Mouse (Mus musculus): ENCODE results near the gene Snrk. TPM values are rescaled to one million over a fixed set of nuclear protein-coding genes. Genes with fewer than 3 reads are reported as not detected.

The Snrk gene
- total and polyA plus RNA-seq, 2 experiments from 2014 or later, result 77.2 to 90.5 TPM

- H3K36me3 ChIP-seq (ENCODE audit: insufficient read depth, low read length), result no peaks in the 10 kb centered on the region
- no peak overlapping the region for H3K27ac ChIP-seq (ENCODE audit: low read depth, low read length)
- H3K4me1 ChIP-seq (ENCODE audit: insufficient read depth, low read length), result no peaks in the 10 kb centered on the region
- TF ChIP-seq CTCF (IDR thresholded peaks at IDR 0.05), result no peak
- H3K9ac ChIP-seq (replicated peaks; ENCODE audit: low read length, poor library complexity, severe bottlenecking), result no peak overlapping the region
- no peak overlapping the region for H3K4me3 ChIP-seq (ENCODE audit: low read depth, low read length)
- ATAC-seq (ENCODE audit: low FRiP score) (no peak), DNase-seq (ENCODE audit: low spot score) (no peak)
- 84% methylated on average over 4 of the region's 4 CpGs for WGBS
- no peaks in the 10 kb centered on the region for H3K9me3 ChIP-seq (ENCODE audit: low read length)
- H3K4me2 ChIP-seq (ENCODE audit: low read depth, low read length, poor library complexity, severe bottlenecking), result no peak overlapping the region
- no peaks in the 10 kb centered on the region for H3K27me3 ChIP-seq (ENCODE audit: insufficient read depth, low read length)
Observed at GRCm38 (mm10) chr9:122101196-122101595, 15.9 kb upstream of the Snrk start.

GRCm38 (mm10) chr9:122103550-122104284, 13.3 kb upstream of the Snrk start:
- Histone ChIP-seq H3K4me3 (ENCODE audit: low read depth, low read length) (no peak overlapping the region), H3K36me3 (ENCODE audit: insufficient read depth, low read length) (no peaks in the 10 kb centered on the region), H3K9ac (replicated peaks; ENCODE audit: low read length, poor library complexity, severe bottlenecking) (no peak overlapping the region), H3K9me3 (ENCODE audit: low read length) (no peaks in the 10 kb centered on the region), H3K4me2 (ENCODE audit: low read depth, low read length, poor library complexity, severe bottlenecking) (no peak overlapping the region), H3K27ac (ENCODE audit: low read depth, low read length) (no peak overlapping the region), H3K27me3 (ENCODE audit: insufficient read depth, low read length) (no peaks in the 10 kb centered on the region), H3K4me1 (ENCODE audit: insufficient read depth, low read length) (no peaks in the 10 kb centered on the region)
- DNase-seq (ENCODE audit: low spot score) (no peak), ATAC-seq (ENCODE audit: low FRiP score) (no peak)
- WGBS, result 39% methylated on average over 9 of the region's 9 CpGs
- TF ChIP-seq CTCF (IDR thresholded peaks at IDR 0.05), result no peak

GRCm38 (mm10) chr9:122104285-122104829, 12.7 kb upstream of the Snrk start:
- Histone ChIP-seq H3K27ac (ENCODE audit: low read depth, low read length) (no peak overlapping the region), H3K9me3 (ENCODE audit: low read length) (no peaks in the 10 kb centered on the region), H3K9ac (replicated peaks; ENCODE audit: low read length, poor library complexity, severe bottlenecking) (no peak overlapping the region), H3K4me3 (ENCODE audit: low read depth, low read length) (no peak overlapping the region), H3K27me3 (ENCODE audit: insufficient read depth, low read length) (no peaks in the 10 kb centered on the region), H3K4me2 (ENCODE audit: low read depth, low read length, poor library complexity, severe bottlenecking) (no peak overlapping the region), H3K36me3 (ENCODE audit: insufficient read depth, low read length) (no peaks in the 10 kb centered on the region), H3K4me1 (ENCODE audit: insufficient read depth, low read length) (no peaks in the 10 kb centered on the region)
- 61% methylated on average over 7 of the region's 7 CpGs for WGBS
- DNase-seq (ENCODE audit: low spot score), result no peak
- no peak for ATAC-seq (ENCODE audit: low FRiP score)
- no peak for TF ChIP-seq CTCF (IDR thresholded peaks at IDR 0.05)

GRCm38 (mm10) chr9:122107701-122108375, 9.2 kb upstream of the Snrk start:
- H3K27me3 ChIP-seq (ENCODE audit: insufficient read depth, low read length), result no peaks in the 10 kb centered on the region
- ATAC-seq (ENCODE audit: low FRiP score), result no peak
- TF ChIP-seq CTCF (IDR thresholded peaks at IDR 0.05), result no peak
- no peak overlapping the region for H3K9ac ChIP-seq (replicated peaks; ENCODE audit: low read length, poor library complexity, severe bottlenecking)
- no peak for DNase-seq (ENCODE audit: low spot score)
- no peak overlapping the region for H3K4me3 ChIP-seq (ENCODE audit: low read depth, low read length)
- H3K4me2 ChIP-seq (ENCODE audit: low read depth, low read length, poor library complexity, severe bottlenecking), result no peak overlapping the region
- H3K4me1 ChIP-seq (ENCODE audit: insufficient read depth, low read length), result no peaks in the 10 kb centered on the region
- WGBS, result 66% methylated on average over 7 of the region's 7 CpGs
- H3K9me3 ChIP-seq (ENCODE audit: low read length), result no peaks in the 10 kb centered on the region
- H3K27ac ChIP-seq (ENCODE audit: low read depth, low read length), result no peak overlapping the region
- no peaks in the 10 kb centered on the region for H3K36me3 ChIP-seq (ENCODE audit: insufficient read depth, low read length)

- H3K27me3 ChIP-seq (ENCODE audit: insufficient read depth, low read length), result no peaks in the 10 kb centered on the region
- no peaks in the 10 kb centered on the region for H3K36me3 ChIP-seq (ENCODE audit: insufficient read depth, low read length)
- no peak overlapping the region for H3K27ac ChIP-seq (ENCODE audit: low read depth, low read length)
- peak; percentile 48 for DNase-seq (ENCODE audit: low spot score)
- no peaks in the 10 kb centered on the region for H3K4me1 ChIP-seq (ENCODE audit: insufficient read depth, low read length)
- H3K4me3 ChIP-seq (ENCODE audit: low read depth, low read length), result no peak overlapping the region
- H3K9me3 ChIP-seq (ENCODE audit: low read length), result no peaks in the 10 kb centered on the region
- H3K9ac ChIP-seq (replicated peaks; ENCODE audit: low read length, poor library complexity, severe bottlenecking), result no peak overlapping the region
- H3K4me2 ChIP-seq (ENCODE audit: low read depth, low read length, poor library complexity, severe bottlenecking), result no peak overlapping the region
- 60% methylated on average over 8 of the region's 8 CpGs for WGBS
- TF ChIP-seq CTCF (IDR thresholded peaks at IDR 0.05), result no peak
- no peak for ATAC-seq (ENCODE audit: low FRiP score)
Observed at GRCm38 (mm10) chr9:122109553-122110225, 7.4 kb upstream of the Snrk start.
